In genomic region chr6:125312581-125313355, GRCm38 (mm10) we compare ENCODE assay signal across 8 mouse cellular contexts. TPM values are rescaled to one million over a fixed set of nuclear protein-coding genes. Genes with fewer than 3 reads are reported as not detected.
DNase-seq lines count a peak whose midpoint lies in the region; ATAC-seq and TF ChIP-seq lines count a peak whose summit lies in the region.

No protein-coding gene starts in this region.

- WGBS in hindbrain, embryonic 14.5 days = 61% methylated on average over 22 of the region's 22 CpGs
- WGBS in lung, adult 2 months = 16% methylated on average over 22 of the region's 22 CpGs

- peaks cover 16% of the 10 kb centered on the region for H3K4me1 ChIP-seq in bone marrow macrophage, adult 2 months (ENCODE audit: control insufficient read depth, insufficient read depth, low read length)
- H3K4me1 ChIP-seq in hindbrain, embryonic 14.5 days (replicated peaks; ENCODE audit: control insufficient read depth, insufficient read depth, low read length) = peaks cover 12% of the 10 kb centered on the region
- peaks cover 14% of the 10 kb centered on the region for H3K4me1 ChIP-seq in lung, adult 2 months (ENCODE audit: control insufficient read depth, insufficient read depth, low read length)

- no peak for TF ChIP-seq CTCF in bone marrow macrophage, adult 2 months (IDR thresholded peaks at IDR 0.05; ENCODE audit: low read depth, low read length)
- no peak for TF ChIP-seq CTCF in lung, adult 2 months (IDR thresholded peaks at IDR 0.05; ENCODE audit: insufficient read depth, low read length)

- no peaks in the 10 kb centered on the region for H3K36me3 ChIP-seq in hindbrain, embryonic 14.5 days (replicated peaks; ENCODE audit: control insufficient read depth, insufficient read depth)

- H3K9me3 ChIP-seq in hindbrain, embryonic 14.5 days (ENCODE audit: control insufficient read depth, low read length) = no peaks in the 10 kb centered on the region

- H3K27ac ChIP-seq in bone marrow macrophage, adult 2 months (ENCODE audit: insufficient read depth, low read depth, low read length) = no peak overlapping the region
- H3K27ac ChIP-seq in hindbrain, embryonic 14.5 days = no peak overlapping the region

- DNase-seq in embryo, embryonic 9.5 days (ENCODE audit: extremely low spot score) = peak; percentile 29
- no peak for DNase-seq in embryo, embryonic 10 days (ENCODE audit: low spot score)
- no peak for DNase-seq in hindbrain, embryonic 14.5 days (ENCODE audit: low spot score)
- peak; percentile 37 for DNase-seq in lung, adult 2 months
- DNase-seq in frontal cortex, adult 2 months (ENCODE audit: extremely low spot score in 1 of 2, low spot score in 1 of 2) = no peak
- DNase-seq in cerebellum, postnatal 25 days = no peak
- DNase-seq in thymus, adult 18-20 months = no peak

- peak overlapping the region; percentile 80 for H3K4me3 ChIP-seq in bone marrow macrophage, adult 2 months (ENCODE audit: insufficient read depth, low read length)
- peak overlapping the region; percentile 33 for H3K4me3 ChIP-seq in hindbrain, embryonic 14.5 days (replicated peaks; ENCODE audit: low read length)
- H3K4me3 ChIP-seq in lung, adult 2 months (replicated peaks; ENCODE audit: extremely low read depth, low read depth, low read length) = peak overlapping the region; percentile 72

- H3K4me2 ChIP-seq in hindbrain, embryonic 14.5 days (replicated peaks) = peak overlapping the region; percentile 62

- no peaks in the 10 kb centered on the region for H3K27me3 ChIP-seq in hindbrain, embryonic 14.5 days (ENCODE audit: control insufficient read depth, insufficient read depth, low read length)

- no peak for TF ChIP-seq POLR2A in bone marrow macrophage, adult 2 months (IDR thresholded peaks at IDR 0.05; ENCODE audit: borderline replicate concordance, low read depth, low read length)
- TF ChIP-seq POLR2A in lung, adult 2 months (IDR thresholded peaks at IDR 0.05; ENCODE audit: borderline replicate concordance, extremely low read depth, low read depth, low read length) = peak; percentile 34; the same call in 1 of the 2 replicates

- ATAC-seq in hindbrain, embryonic 14.5 days (ENCODE audit: low FRiP score) = no peak

- peak overlapping the region; percentile 67 for H3K9ac ChIP-seq in hindbrain, embryonic 14.5 days

RNA-seq across cellular contexts. Expression of gene Ltbr, which starts 0.9 kb away (rescaled TPM):
- 55.6 and 60.0 TPM in 2 replicates for polyA plus RNA-seq in bone marrow macrophage, adult 2 months (2012; ENCODE audit: insufficient read depth, insufficient read length, missing spikeins)
- polyA plus RNA-seq in hindbrain, embryonic 14.5 days (2014; fragmentation: Nextera tagmentation; extraction: Ambion mirVana) = 14.8 and 14.9 TPM in 2 replicates
- polyA plus RNA-seq in lung, adult 2 months (2012; rRNA removed) = 107 and 116 TPM in 2 replicates
- polyA plus RNA-seq in frontal cortex, adult 2 months (2012; rRNA removed) = 13.2 and 14.2 TPM in 2 replicates

RNA-seq across cellular contexts. Expression of gene Scnn1a, which starts 7.7 kb away (rescaled TPM):
- polyA plus RNA-seq in bone marrow macrophage, adult 2 months (2012; ENCODE audit: insufficient read depth, insufficient read length, missing spikeins) = 0.88 and 1.1 TPM in 2 replicates
- 0.50 and 0.53 TPM in 2 replicates for polyA plus RNA-seq in hindbrain, embryonic 14.5 days (2014; fragmentation: Nextera tagmentation; extraction: Ambion mirVana)
- 245 and 249 TPM in 2 replicates for polyA plus RNA-seq in lung, adult 2 months (2012; rRNA removed)
- 1.6 and 1.7 TPM in 2 replicates for polyA plus RNA-seq in frontal cortex, adult 2 months (2012; rRNA removed)

RNA-seq across cellular contexts. Expression of gene Tuba3a, which starts 26.9 kb away (rescaled TPM):
- polyA plus RNA-seq in bone marrow macrophage, adult 2 months (2012; ENCODE audit: insufficient read depth, insufficient read length, missing spikeins) = not detected in 2 replicates
- not detected in 2 replicates for polyA plus RNA-seq in hindbrain, embryonic 14.5 days (2014; fragmentation: Nextera tagmentation; extraction: Ambion mirVana)
- polyA plus RNA-seq in lung, adult 2 months (2012; rRNA removed) = 0.17 and 0.19 TPM in 2 replicates
- polyA plus RNA-seq in frontal cortex, adult 2 months (2012; rRNA removed) = not detected in 2 replicates

RNA-seq across cellular contexts. Expression of gene Tnfrsf1a, which starts 36.4 kb away (rescaled TPM):
- 145 and 152 TPM in 2 replicates for polyA plus RNA-seq in bone marrow macrophage, adult 2 months (2012; ENCODE audit: insufficient read depth, insufficient read length, missing spikeins)
- 15.4 and 16.6 TPM in 2 replicates for polyA plus RNA-seq in hindbrain, embryonic 14.5 days (2014; fragmentation: Nextera tagmentation; extraction: Ambion mirVana)
- 186 and 200 TPM in 2 replicates for polyA plus RNA-seq in lung, adult 2 months (2012; rRNA removed)
- 16.4 and 18.7 TPM in 2 replicates for polyA plus RNA-seq in frontal cortex, adult 2 months (2012; rRNA removed)

Comparison
In these comparisons a context has a peak if more than half of its experiments do, and no peak if none do; other contexts are left out.
1. DNase-seq: peak in embryo, embryonic 9.5 days (single experiment) and lung, adult 2 months (single experiment); none in embryo, embryonic 10 days (single experiment), hindbrain, embryonic 14.5 days (single experiment), frontal cortex, adult 2 months (0 of 2), cerebellum, postnatal 25 days (0 of 2) and thymus, adult 18-20 months (0 of 2).
2. RNA of gene Scnn1a, which starts 7.7 kb away (polyA plus RNA-seq): 245 to 249 TPM in lung, adult 2 months; 1.6 to 1.7 TPM in frontal cortex, adult 2 months, 0.88 to 1.1 TPM in bone marrow macrophage, adult 2 months and 0.50 to 0.53 TPM in hindbrain, embryonic 14.5 days; every median in the first group is over 10 times any median in the second.
3. Peak in every context shown above with its lines, with median percentiles within 50 percentile points of each other: H3K4me3 ChIP-seq.